Mouse (Mus musculus) hindlimb bud, embryonic 11.5 days (tissue): Measurements from ENCODE around the gene Myh6.
A peak's percentile ranks its signal among the peaks of the same experiment; 100 is the strongest.
"Not testable (repeated sequence)": the region's sequence is repeated elsewhere in the genome, so short reads cannot be mapped to it uniquely, and the experiment has no call there.

Source experiments
- DNase-seq: peaks from one replicate; pipeline ENCODE4 v3.0.0-alpha.2; 2012; ENCODE audit warnings: low read depth, low spot score; ENCODE audit errors: extremely low spot score

Myh6 gene

DNA sequence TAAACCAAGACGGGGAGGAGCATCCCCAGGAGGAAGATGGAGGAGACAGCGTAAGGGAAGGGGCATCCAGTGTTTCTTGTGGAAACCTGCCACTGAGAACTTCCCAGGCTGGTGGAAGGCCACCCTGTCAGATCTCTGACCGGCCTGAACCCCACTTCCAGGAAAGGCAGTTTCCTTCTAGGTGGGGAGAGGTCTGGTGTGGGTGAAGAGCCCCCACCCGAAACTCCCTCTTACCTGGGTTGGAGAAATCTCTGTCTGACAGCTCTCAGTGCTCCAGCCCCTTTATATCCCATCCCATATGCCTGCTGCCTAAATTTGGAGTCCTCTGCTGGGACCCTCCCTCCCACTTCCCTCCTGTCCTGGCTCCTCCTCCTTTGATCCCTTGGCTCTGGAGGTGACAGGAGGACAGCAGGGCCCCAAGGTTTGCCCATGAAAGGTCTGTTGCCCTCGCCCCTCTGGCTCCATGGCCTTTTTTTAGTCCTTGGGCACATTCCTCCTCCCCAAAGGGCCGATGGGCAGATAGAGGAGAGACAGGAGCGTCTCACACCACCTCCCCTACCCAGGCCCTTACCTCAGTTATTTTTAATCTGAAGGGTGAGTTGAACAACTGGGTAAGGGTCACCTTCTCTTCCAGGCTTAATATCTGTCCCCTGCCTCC lies at the start of gene Myh6:
Gene Myh6 (minus strand): TSS at position 608 of the 658 bp plus-strand sequence.
- no peak for DNase-seq

DNA sequence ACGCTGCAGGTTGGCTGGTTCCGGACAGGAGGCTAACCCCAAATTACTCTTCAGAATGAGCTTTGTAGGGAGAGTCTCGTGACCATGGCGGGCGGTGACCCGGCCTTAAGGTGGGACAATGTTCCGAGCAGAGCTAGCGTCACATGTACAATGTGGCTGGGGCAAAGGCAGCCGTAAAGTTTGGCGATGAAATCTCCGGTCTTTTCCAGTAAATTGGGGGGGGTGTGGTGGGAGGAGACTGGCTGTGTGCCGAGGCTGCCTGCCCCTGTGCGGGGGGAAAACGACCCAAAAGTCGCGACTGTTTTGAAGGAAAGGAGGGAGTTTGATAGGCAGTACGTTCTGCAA lies 49.0 kb upstream of the Myh6 start:
- DNase-seq: no peak

DNA sequence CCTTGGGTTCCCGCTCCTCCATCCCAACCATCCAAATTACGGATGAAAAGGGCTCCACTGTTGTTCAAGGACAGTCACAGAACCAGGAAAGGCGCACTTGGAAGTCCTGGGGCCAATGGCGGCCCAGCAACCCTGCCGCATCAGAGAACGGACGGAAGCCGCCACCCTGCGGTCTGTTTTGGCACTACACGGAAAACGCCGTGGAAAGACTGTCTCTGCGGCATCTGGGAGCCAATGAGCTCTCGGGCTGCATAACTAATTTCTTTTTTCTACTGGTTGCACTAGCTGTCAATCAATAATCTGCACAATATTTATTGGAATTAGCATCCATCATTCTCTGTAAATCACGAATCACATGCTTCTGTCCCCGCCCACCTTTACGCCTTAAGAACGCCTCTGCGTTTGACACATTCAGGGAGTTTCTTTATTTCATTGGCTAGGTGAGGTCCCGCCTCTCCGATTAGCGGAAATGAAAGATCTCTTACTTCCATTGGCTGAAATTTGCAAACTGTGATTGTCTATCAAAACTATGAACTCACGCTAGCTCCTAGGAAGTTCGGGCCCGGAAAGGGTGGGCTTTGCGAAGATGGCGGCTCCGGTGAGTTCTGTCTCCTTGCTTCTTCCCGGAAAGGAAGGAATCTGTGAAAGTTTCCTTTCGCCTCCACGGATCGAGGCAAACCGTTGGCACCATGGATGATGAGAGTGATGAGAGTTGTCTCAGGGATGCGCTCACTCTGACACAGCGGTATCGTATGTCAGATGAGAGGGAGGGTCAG lies 48.5 kb upstream of the Myh6 start, which contains the start of gene Ngdn:
Gene Ngdn (plus strand): TSS at position 464 of the 776 bp plus-strand sequence.
- DNase-seq: peak; percentile 100

DNA sequence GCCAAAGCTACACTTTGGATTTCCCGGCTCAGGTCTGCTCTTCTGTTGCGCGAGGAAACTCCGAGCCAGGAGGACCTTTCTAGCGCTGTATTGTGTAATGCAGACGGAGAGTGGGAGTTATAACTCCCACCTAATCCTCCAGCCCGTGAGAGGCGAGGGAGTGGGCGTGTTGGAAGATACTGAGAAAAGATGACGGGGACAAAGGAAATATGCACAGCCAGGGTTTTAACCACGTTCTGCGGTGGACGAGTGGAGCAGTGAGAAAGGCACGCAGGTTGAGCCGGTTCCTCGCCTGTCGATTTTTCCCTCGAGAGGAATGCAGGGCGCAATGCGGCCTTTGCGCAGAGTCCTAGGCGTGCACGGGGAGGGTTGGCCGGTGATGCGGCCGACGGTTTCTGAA lies 47.9 kb upstream of the Myh6 start:
- peak; percentile 14 for DNase-seq

DNA sequence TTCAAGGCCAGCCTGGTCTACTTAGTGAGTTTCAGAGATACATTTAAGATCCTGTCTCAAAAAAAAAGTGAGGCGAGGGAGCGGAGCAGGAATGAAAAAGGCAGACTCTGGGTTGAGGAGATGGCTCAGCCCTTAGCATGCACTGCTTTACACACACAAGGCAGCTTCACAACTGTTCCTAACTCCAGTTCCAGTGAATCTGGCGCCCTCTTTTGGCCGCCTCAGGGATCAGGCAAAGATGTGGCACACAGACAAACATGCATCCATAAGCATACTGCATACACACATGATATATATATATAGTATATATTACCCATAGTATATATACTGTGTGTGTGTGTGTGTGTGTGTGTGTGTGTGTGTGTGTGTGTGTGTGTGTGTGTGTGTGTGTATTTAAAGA lies 44.4 kb upstream of the Myh6 start:
- no peak for DNase-seq

DNA sequence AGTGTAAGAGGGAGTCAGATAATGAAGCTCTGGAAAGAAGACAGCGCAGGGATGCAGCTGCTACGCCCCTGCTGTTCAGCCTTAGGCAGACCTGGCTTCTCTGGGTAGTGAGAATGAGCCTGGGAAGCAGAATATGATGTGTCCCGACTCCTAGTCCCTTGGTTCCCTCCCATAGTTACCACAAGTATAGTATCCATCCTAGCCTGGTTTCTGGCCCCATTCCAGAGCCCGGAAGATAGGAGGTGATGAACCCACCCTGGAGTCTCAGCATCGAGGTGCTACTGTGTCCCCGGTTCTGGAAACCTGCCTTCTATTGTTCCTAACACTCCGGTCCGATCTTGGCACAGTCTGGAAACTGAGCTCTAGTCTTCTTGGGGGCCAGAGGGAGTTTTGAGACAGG lies 41.7 kb upstream of the Myh6 start:
- DNase-seq: no peak

DNA sequence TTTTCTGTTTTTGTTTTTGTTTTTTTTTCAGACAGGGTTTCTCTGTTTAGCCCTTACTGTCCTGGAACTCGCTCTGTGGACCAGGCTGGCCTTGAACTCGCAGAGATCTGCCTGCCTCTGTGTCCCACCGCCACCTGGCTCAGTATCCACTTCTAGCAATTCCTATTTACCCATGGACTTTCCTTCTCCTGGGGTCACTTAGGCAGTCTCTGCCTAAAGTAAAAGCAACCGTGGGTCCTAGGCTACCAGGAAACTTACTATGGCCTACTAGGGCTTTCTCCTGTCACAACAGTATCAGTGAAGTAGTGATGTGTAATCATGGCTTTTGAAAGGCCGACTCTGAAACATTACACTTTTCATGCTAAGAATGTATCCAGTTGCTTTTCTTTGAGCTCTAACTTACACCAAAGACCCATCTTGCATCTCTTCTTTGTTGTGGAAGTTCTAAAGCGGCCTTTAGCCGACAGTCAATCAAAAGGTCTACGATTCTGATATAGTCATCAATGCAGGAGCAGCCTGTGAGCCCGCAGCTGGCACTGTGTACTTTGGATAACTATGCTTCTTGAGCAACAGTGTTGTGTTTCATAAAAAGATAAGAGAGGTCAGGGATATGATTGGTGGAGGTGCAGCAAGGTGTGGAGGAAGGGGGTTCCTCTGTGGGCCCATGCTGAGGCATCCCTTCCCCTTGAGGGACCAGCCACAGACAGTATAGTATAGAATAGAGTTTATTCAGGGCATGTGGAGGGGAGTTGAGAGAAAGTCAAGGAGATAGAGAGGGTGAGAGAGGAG lies 40.6 kb upstream of the Myh6 start:
- DNase-seq: no peak

DNA sequence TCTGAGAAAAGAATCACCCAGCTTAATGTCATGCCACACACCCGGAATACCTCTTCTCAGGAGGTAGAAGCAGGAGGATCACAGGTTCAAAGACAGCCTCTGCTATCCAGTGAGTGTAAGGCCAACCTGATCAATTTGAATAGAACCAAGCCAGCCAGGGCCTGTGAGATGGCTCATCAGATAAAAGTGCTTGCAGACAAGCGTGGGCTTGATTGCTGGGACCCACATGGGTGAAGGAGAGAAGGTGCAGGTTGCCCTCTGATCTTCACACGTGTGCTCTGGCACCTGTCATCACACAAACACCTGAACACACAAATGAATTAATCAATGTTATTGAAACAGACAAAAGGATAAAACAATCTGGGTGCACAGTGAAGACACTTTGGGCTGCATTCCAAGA lies 39.8 kb upstream of the Myh6 start:
- no peak for DNase-seq

DNA sequence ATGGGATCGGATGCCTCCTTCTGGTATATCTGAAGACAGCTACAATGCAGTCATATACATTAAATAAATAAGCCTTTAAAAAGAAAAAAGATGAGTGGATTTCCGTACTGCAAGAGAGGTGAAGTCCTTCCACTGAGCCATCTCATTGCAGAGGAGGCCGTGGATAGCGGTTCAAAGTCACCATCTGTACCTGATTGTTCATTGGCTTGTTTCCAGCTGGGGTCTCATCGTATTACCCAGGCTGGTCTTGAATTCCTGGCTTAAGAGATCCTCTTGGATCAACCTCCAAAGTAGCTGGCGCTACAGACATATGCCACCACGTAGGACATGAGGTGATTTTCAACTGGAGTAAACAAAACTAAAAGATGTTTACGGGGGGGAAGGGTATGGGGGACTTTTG lies 39.2 kb upstream of the Myh6 start:
- DNase-seq: no peak

DNA sequence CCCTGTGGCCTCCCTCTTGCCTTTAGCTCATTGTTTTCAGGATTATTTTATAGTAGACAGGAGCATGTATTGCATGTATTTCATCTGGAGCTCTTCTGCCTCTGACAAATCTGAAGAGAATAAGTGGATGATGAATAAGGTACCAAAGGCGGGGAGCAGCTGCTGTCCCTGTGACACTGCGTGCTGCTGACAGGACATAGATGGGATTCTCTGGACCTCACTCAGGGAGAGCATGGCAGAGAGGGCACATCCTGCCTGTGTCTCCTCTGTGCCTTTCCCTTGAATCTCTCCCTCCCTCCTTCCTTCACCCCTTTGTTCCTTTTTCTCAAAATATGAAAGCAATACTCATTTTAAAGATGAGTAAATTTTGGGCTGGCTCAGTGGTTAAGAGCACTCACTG lies 38.8 kb upstream of the Myh6 start:
- DNase-seq: no peak

DNA sequence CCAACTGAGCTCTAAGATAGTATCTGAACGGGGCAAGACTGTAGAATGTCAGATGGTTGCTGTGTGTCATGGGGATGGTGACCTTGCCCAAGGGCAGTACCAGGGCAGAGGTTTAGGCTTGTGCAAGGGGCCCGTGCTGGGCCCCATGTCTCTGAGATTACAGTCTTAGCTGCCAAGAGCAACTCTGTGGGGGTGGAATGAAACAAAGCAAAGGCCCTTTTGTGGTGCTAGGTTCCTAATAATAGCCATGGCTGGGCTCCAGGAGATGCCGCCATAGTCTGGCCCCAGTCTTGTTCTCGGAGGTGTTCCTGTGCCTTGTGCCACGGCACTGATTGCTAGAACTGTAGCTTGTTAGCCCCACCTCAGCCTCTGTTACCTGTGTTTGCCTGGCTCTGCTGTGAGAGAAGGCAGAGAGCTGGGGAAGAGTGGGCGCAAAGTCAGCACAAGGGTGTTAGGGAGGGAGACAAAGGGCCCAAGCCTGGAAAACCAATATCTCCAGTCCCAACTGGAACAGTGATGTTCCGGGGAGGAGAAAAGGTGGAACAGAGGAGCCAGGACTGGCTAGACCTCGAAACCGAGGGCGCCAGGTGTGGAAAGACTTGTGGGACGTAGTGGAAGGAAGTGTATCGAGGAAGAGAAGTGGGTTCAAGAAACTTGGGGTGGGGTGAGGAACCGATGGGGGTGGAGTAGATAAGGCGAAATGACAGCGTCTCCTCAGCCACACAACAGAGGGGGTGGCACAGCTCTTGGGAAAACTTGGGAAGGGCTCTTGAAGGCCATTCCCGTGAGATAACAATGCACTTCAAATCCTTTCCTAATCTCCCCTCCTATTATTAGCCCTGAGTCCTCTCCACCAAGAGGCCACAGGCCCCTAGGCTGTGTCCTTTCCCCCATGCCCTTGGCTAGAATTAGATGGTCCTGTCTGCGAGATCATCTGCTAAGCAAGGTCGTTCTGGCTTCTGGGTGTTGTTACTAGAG lies 37.4 kb upstream of the Myh6 start:
- no peak for DNase-seq

DNA sequence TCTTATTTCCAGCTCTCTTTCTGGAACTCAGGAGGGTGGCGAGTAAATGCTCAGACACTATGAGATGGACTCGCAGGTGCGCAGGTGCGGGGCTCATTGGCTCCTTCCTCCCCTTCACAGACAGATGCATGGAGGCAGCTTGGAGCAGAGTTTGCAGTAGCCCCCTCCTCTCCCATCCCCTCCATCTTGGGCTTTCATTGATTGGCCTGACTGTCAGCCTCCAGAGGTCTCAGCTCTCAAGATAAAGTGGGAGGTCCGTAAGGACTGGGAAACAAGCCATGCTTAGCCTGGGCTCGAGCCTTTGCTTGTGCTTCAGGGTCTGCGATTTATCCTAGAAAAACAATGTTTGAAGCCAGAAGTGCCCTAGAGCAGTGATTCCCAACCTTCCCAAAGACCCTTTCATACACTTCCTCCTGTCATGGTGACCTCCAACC lies 36.0 kb upstream of the Myh6 start:
- no peak for DNase-seq

DNA sequence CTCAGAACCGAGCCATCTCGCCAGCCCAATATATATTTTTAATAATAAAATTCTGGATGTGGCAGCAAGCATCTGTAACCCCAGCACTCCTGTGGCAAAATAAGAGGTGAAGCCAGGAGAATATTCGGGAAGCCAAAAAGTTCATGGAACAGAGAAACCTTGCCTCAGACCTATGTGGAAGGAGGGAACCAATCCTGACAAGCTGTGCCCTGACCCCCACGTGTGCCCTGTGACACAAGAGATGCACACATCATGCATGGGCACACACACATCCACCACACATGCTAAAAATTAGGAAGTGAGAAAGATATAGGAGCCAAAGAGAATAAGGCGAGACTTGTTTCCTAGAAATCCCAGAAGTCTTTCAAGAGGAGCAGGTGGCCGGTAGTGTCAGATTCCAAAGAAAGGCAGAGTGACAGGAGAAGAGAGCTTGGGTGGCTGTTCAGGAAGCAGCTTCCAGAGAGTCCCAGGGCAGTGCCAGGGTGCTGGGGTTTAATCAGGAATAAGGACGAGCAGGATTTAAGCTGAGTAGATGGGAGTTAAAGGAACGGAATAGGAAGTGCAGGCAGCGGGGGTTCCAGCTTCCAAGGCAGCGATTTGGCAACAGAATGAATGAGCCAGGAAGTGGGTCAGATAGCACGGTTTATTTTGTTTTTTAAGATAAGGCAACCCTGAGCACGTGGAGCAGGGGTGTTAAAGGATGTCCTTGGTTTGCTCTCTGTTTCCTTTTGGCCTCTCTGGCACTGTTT lies 35.4 kb upstream of the Myh6 start:
- no peak for DNase-seq

DNA sequence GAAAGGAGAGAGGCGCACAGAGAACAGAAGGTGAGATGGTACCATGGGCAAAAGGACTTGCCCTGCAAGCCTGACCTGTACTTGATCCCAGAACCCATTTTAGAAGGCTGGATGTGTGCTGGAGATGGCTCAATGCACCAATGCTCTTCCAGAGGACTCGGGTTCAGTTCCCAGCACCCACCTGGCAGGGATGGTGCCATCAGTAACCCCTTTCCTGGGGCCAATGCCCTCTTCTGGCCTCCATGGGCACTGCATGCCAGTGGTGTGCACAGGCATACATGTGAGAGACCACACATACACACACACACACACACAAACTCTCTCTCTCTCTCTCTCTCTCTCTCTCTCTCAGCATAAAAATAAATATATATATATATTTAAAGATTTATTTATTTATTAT lies 34.7 kb upstream of the Myh6 start:
- no peak for DNase-seq

DNA sequence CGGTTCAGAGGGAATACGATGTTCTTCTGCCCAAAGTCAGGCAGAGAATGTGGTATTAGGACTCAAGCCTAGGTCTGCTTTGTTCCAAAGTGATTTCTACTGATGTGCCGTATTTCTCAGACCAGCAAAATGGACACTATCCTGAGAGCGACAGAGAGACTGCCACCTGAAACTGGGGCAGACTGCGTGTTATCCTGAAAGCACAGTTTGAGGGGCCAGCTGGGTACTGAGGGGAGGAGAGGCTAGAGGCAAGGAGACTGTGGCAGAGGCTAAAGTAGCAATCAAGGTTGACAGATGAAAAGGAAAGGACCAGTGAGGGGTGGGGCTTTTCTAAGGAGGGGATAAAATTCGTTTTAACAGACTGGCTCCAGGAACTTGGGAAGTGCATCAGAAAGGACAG lies 34.1 kb upstream of the Myh6 start:
- DNase-seq: no peak

DNA sequence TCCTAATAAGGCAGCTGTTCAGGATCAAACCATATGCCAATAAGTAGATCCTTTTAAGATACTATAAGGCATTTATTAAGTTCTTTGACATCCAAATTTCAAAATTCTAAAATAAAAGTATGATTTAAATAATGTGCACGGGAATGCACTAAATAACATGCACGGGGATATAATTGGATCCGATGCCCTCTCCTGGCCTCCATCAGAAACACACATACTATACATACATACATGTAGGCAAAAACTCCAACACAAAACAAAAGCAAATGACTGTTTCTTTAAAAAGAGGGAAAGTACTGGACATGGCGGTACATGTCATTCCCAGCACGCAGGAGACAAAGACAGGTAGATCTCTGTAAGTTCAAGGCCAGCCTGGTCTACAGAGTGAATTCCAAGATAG lies 33.1 kb upstream of the Myh6 start:
- not testable (repeated sequence) for DNase-seq

DNA sequence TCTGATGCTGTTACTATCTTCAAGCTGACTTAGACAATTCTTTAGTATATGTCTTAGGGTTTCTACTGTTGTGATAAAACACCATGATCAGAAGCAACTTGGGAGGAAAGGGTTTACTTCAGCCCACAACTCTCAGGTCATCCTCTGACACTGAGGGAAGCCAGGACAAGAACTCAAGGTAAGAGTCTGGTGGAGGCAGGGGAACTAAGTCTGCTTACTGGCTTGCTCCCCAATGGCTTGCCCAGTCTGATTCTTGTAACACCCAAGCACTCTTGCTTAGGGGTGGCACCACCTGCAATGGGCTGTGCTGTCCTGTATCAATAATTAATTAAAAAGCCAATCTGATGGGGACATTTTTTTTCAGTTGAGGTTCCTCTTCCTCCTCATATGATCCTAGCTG lies 32.0 kb upstream of the Myh6 start:
- DNase-seq: no peak

DNA sequence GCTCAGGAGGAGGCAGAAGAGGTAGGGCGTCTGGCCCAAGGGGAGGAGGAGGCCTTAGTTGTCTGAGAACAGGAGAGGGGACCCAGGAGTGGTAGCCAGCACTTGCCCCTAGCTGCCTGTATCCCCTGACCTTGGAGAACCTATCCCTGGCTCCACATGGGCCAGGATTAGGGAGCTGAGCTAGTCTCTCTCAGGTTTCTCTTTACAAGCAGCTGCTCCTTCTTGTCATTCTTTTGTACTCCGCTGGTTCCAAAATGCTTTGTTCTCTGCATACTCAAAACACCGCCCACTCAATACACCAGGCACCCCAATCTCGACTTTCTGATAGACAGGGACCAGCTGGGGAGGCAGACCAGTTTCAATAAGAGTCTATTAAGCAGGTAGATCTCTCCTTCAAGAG lies 30.6 kb upstream of the Myh6 start:
- DNase-seq: no peak

DNA sequence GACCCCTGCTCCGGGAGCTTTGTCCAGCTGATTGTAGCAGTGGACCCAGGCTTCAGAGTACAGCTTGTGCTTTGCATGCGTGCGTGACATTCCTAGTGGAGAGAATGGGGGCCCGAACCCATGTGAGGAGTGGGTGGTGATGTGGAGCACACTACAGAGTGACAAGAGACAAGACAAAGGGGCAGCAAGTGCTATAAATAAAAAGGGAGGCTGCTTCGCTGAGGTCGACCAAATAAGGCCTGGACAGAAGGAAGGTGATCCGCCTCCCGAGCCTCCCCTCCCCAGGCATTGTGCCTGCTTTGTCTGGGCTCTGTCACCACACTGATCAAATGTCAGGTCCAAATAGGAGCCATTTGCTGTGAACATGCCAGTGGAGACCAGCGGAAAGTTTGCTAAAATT lies 30.1 kb upstream of the Myh6 start:
- DNase-seq: no peak
